Mouse (Mus musculus) myocyte (in vitro differentiated cells): ENCODE data around the gene Mroh9.

ENCODE experiments used
- E2F4 ChIP-seq: IDR thresholded peaks from one replicate; pipeline ENCODE4 v1.6.1; 2011; ENCODE audit warnings: mild to moderate bottlenecking, control low read depth, moderate library complexity; ENCODE audit not compliant: insufficient read depth
- MAX ChIP-seq: IDR thresholded peaks from one replicate; pipeline ENCODE4 v1.6.1; 2011; ENCODE audit warnings: low read depth, mild to moderate bottlenecking, control low read depth
- MYOD1 ChIP-seq, 3 experiments: IDR thresholded peaks; one replicate each; pipeline ENCODE4 v1.6.1; 2011; ENCODE audit warnings: control low read depth in 2 of 3, low read depth in 2 of 3, mild to moderate bottlenecking in 2 of 3, moderate library complexity in 1 of 3; ENCODE audit not compliant: insufficient read length in 2 of 3, control insufficient read depth in 1 of 3
- POLR2A ChIP-seq: IDR thresholded peaks from one replicate; pipeline ENCODE4 v1.6.1; 2011; ENCODE audit warnings: low read depth, mild to moderate bottlenecking, control low read depth, moderate library complexity; ENCODE audit not compliant: insufficient read length
- SRF ChIP-seq: IDR thresholded peaks from one replicate; pipeline ENCODE4 v1.6.1; 2011; ENCODE audit warnings: low read depth; ENCODE audit not compliant: control insufficient read depth, insufficient read length
- TCF12 ChIP-seq: IDR thresholded peaks from one replicate; pipeline ENCODE4 v1.6.1; 2011; ENCODE audit warnings: mild to moderate bottlenecking, control low read depth; ENCODE audit not compliant: poor library complexity, insufficient read depth, severe bottlenecking
- USF1 ChIP-seq: IDR thresholded peaks from one replicate; pipeline ENCODE4 v1.6.1; 2011; ENCODE audit warnings: low read depth, mild to moderate bottlenecking, control low read depth, moderate library complexity

DNA sequence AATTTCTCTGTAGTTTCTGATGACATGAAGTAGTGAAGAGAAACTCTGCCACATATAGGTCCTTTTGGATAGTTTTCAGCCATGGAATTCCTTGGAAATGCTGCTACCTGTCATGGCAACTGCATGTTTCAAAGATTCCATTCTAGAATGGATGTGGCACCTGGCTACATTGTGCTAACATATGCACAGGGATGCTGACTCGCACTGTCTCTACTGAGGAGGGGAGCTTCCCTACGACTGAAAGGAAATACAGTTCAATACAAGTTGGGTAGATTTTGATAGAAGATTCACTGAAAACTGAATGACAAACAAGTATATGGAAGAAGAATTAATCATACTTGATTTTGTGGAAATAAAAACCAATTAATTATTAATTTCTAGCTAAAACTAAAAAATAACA, at the start of gene Mroh9:
- TF ChIP-seq POLR2A (no peak), TCF12 (no peak), MYOD1 (IDR thresholded peaks at IDR 0.05; ENCODE audit: control insufficient read depth in 1 of 3, insufficient read length in 2 of 3, low read depth in 2 of 3) (no peak), MAX (no peak), USF1 (no peak), E2F4 (no peak), SRF (no peak)
